In genomic region chr11:59135904-59136452, GRCm38 (mm10) we compare ENCODE assay signal across 8 mouse cellular contexts. TPM values are rescaled to one million over a fixed set of nuclear protein-coding genes. Genes with fewer than 3 reads are reported as not detected.
A peak's percentile ranks its signal among the peaks of the same experiment; 100 is the strongest.
DNase-seq lines count a peak whose midpoint lies in the region; ATAC-seq lines count a peak whose summit lies in the region.

TSS of gene Obscn (minus strand) at chr11:59136402.

- peak; percentile 7 to 26 for DNase-seq in left cerebral cortex, adult 18-20 months (ENCODE audit: low spot score in 2 of 2)
- no peak for DNase-seq in left cerebral cortex, adult 8-10 months (ENCODE audit: low spot score in 2 of 2)
- no peak for DNase-seq in embryonic facial prominence, embryonic 14.5 days (ENCODE audit: low spot score)
- peak; percentile 87 for DNase-seq in midbrain, embryonic 11.5 days (ENCODE audit: low spot score, missing footprints)
- no peak for DNase-seq in urinary bladder, postnatal 10 days (ENCODE audit: low spot score)
- no peak for DNase-seq in cerebellum, adult 18-20 months
- DNase-seq in embryo, embryonic 9.5 days (ENCODE audit: extremely low spot score), result no peak

- peaks cover 57% of the 10 kb centered on the region for H3K27me3 ChIP-seq in embryonic facial prominence, embryonic 14.5 days (replicated peaks; ENCODE audit: control insufficient read depth, insufficient read depth, low read length)
- peaks cover 40% of the 10 kb centered on the region for H3K27me3 ChIP-seq in heart, embryonic 16.5 days (ENCODE audit: control insufficient read depth, insufficient read depth, low read length)
- peaks cover 44% of the 10 kb centered on the region for H3K27me3 ChIP-seq in midbrain, embryonic 11.5 days (ENCODE audit: control insufficient read depth, insufficient read depth, low read length)

- peak within 1 kb of the TSS; percentile 25 for H3K4me3 ChIP-seq in embryonic facial prominence, embryonic 14.5 days (ENCODE audit: low read depth, low read length)
- H3K4me3 ChIP-seq in heart, embryonic 16.5 days (ENCODE audit: low read length), result peak within 1 kb of the TSS; percentile 51
- peak within 1 kb of the TSS; percentile 13; the same call in 1 of the 2 replicates for H3K4me3 ChIP-seq in midbrain, embryonic 11.5 days (ENCODE audit: low read depth, low read length)

- no peaks in the 10 kb centered on the region for H3K9me3 ChIP-seq in embryonic facial prominence, embryonic 14.5 days (ENCODE audit: control insufficient read depth, low read length)
- no peaks in the 10 kb centered on the region for H3K9me3 ChIP-seq in heart, embryonic 16.5 days (replicated peaks; ENCODE audit: control insufficient read depth, low read length)
- no peaks in the 10 kb centered on the region for H3K9me3 ChIP-seq in midbrain, embryonic 11.5 days (ENCODE audit: control insufficient read depth, low read length)

- H3K4me2 ChIP-seq in embryonic facial prominence, embryonic 14.5 days (ENCODE audit: low read depth, low read length), result peak within 1 kb of the TSS; percentile 46
- peak within 1 kb of the TSS; percentile 75 for H3K4me2 ChIP-seq in heart, embryonic 16.5 days (ENCODE audit: low read depth, low read length)
- H3K4me2 ChIP-seq in midbrain, embryonic 11.5 days, result peak within 1 kb of the TSS; percentile 34

- no peak within 1 kb of the TSS for H3K27ac ChIP-seq in embryonic facial prominence, embryonic 14.5 days (replicated peaks; ENCODE audit: low read depth, low read length)
- no peak within 1 kb of the TSS for H3K27ac ChIP-seq in heart, embryonic 16.5 days (ENCODE audit: low read length)
- no peak within 1 kb of the TSS for H3K27ac ChIP-seq in midbrain, embryonic 11.5 days (ENCODE audit: low read depth, low read length)

- no peaks in the 10 kb centered on the region for H3K36me3 ChIP-seq in embryonic facial prominence, embryonic 14.5 days (ENCODE audit: control insufficient read depth, insufficient read depth, low read length)
- H3K36me3 ChIP-seq in heart, embryonic 16.5 days (ENCODE audit: control insufficient read depth, insufficient read depth), result peaks cover 8% of the 10 kb centered on the region; the same call in 1 of the 2 replicates
- H3K36me3 ChIP-seq in midbrain, embryonic 11.5 days (ENCODE audit: control insufficient read depth, insufficient read depth, low read length), result no peaks in the 10 kb centered on the region

- H3K9ac ChIP-seq in embryonic facial prominence, embryonic 14.5 days (ENCODE audit: low read depth, low read length), result no peak within 1 kb of the TSS
- H3K9ac ChIP-seq in heart, embryonic 16.5 days (ENCODE audit: low read length), result peak within 1 kb of the TSS; percentile 81
- H3K9ac ChIP-seq in midbrain, embryonic 11.5 days (ENCODE audit: low read length), result no peak within 1 kb of the TSS

- no peaks in the 10 kb centered on the region for H3K4me1 ChIP-seq in embryonic facial prominence, embryonic 14.5 days (ENCODE audit: control insufficient read depth, insufficient read depth, low read length)
- H3K4me1 ChIP-seq in heart, embryonic 16.5 days (ENCODE audit: control insufficient read depth, insufficient read depth, low read length), result peaks cover 34% of the 10 kb centered on the region
- peaks cover 3% of the 10 kb centered on the region; the same call in 1 of the 2 replicates for H3K4me1 ChIP-seq in midbrain, embryonic 11.5 days (ENCODE audit: control insufficient read depth, insufficient read depth, low read length)

- no peak for ATAC-seq in embryonic facial prominence, embryonic 14.5 days (ENCODE audit: low read depth)
- no peak for ATAC-seq in heart, embryonic 16.5 days (replicated peaks; ENCODE audit: extremely low read depth, insufficient read depth, low FRiP score)
- no peak for ATAC-seq in midbrain, embryonic 11.5 days (ENCODE audit: low FRiP score)

- 26% methylated on average over 14 of the region's 44 CpGs for WGBS in embryonic facial prominence, embryonic 14.5 days
- WGBS in heart, embryonic 16.5 days, result 31% methylated on average over 44 of the region's 44 CpGs
- 21% methylated on average over 44 of the region's 44 CpGs for WGBS in midbrain, embryonic 11.5 days

RNA-seq across cellular contexts. Expression of gene Obscn, which starts in this region (rescaled TPM):
- 1 to 10 TPM; 1.5 to 2.4 TPM for total RNA-seq in left cerebral cortex, adult 18-20 months (2021)
- 1 to 10 TPM; 5.3 to 5.8 (median 5.7) TPM for total RNA-seq in left cerebral cortex, adult 8-10 months (2022)
- 7.9 and 9.2 TPM in 2 replicates for polyA plus RNA-seq in embryonic facial prominence, embryonic 14.5 days (2014; fragmentation: Nextera tagmentation; extraction: Ambion mirVana)
- polyA plus RNA-seq in heart, embryonic 16.5 days (2015; fragmentation: Nextera tagmentation; extraction: Ambion mirVana), result 87.2 and 91.9 TPM in 2 replicates
- polyA plus RNA-seq in midbrain, embryonic 11.5 days (2014; fragmentation: Nextera tagmentation; extraction: Ambion mirVana), result 0.03 and 0.04 TPM in 2 replicates

Comparison
In these comparisons a context has a peak if more than half of its experiments do, and no peak if none do; other contexts are left out.
1. DNase-seq: peak in left cerebral cortex, adult 18-20 months (2 of 2); none in left cerebral cortex, adult 8-10 months (0 of 2), embryonic facial prominence, embryonic 14.5 days (single experiment), urinary bladder, postnatal 10 days (single experiment), cerebellum, adult 18-20 months (0 of 2) and embryo, embryonic 9.5 days (single experiment).
2. Peak in DNase-seq, H3K4me3 ChIP-seq and H3K4me2 ChIP-seq in midbrain, embryonic 11.5 days; RNA of the gene not detected or under 1 TPM.
3. Peak in every context shown above with its lines, with median percentiles within 50 percentile points of each other: H3K4me2 ChIP-seq and H3K4me3 ChIP-seq.